Mouse (Mus musculus): Measurements from ENCODE around the gene Dnase1l2. TPM values are rescaled to one million over a fixed set of nuclear protein-coding genes. Genes with fewer than 3 reads are reported as not detected.

The Dnase1l2 gene
- polyA plus RNA-seq (2014; fragmentation: Illumina TruSeq; extraction: RNeasy Lipid Tissue Mini Kit (QIAGEN cat#74804); ENCODE audit: low read depth, low replicate concordance), result 0.57 TPM

GRCm38 (mm10) chr17:24442632-24443155, at the start of gene Dnase1l2:
TSS of gene Dnase1l2 (minus strand) at chr17:24443105.

GRCm38 (mm10) chr17:24488186-24488661, 45.3 kb upstream of the Dnase1l2 start, which contains the start of gene Caskin1:
TSS of gene Caskin1 (plus strand) at chr17:24488601.

DNA sequence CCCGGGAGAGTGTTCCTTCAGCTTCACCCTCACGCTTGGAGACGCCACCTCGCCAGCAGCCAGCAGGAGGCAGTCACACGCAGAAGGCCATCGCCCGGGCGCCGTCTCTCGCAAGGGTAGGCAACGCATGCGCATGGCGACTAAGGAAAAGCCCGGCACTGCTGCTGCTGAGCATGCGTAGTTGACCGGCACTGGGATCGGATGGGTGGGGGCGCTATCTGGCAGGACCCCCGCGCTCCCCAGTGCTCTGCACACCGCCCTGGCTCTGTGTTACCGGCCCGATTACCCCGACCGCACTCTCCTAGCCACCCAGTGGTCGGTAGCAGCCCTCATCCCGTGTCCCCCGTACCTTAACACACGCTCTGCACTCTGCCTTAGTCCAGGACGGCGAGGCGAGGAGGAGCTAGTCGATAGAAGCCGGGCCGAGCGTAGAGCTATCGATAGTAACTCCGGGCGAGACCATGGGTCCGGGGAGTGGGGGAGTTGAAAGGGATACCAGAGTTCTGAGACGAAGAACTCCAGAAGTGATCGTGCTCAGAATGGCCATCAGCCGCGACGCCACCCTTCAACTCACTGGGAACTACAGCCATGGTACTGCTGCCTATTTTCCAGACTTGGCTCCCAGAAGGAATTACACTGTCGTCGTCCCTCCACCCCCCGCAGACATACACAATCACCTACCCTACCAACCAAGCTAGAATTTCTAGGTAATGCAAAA, 35.9 kb upstream of the Dnase1l2 start, which contains the start of gene Mlst8:
Gene Mlst8 (minus strand): TSS at position 416 of the 718 bp plus-strand sequence.

DNA sequence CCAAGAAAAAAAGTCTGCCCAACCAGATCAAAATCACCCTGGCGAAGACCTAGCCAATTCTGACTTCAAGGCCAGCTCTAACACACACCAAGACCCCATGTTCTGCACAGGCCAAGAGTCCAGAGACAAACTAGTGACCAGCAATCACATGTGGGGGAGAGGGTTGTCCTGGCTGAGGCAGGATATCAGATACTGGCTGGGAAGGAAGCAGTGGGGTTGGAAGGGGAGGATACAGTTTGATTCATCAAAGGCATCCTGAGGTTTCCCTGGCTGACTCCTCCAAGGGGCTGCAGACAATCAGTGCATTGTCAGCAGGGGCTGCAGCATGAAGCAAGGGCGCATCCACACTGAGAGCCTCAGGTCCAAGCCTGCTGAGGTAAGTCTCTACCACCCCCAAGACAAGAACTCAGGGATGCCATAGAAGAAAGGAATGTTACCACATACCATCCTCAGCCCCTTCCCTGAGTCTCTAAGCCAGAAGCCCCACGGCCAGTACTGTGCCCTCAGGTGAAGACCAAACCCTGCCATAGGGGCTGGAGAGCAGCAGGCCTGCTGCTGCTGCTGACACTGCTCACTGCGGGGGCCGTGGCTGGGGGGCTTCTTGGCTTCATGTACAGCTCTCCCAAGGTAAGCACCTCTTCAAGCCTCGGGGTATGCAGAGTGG, 30.8 kb upstream of the Dnase1l2 start, which contains the start of gene Bricd5:
Gene Bricd5 (plus strand): TSS at position 273 of the 664 bp plus-strand sequence.

DNA sequence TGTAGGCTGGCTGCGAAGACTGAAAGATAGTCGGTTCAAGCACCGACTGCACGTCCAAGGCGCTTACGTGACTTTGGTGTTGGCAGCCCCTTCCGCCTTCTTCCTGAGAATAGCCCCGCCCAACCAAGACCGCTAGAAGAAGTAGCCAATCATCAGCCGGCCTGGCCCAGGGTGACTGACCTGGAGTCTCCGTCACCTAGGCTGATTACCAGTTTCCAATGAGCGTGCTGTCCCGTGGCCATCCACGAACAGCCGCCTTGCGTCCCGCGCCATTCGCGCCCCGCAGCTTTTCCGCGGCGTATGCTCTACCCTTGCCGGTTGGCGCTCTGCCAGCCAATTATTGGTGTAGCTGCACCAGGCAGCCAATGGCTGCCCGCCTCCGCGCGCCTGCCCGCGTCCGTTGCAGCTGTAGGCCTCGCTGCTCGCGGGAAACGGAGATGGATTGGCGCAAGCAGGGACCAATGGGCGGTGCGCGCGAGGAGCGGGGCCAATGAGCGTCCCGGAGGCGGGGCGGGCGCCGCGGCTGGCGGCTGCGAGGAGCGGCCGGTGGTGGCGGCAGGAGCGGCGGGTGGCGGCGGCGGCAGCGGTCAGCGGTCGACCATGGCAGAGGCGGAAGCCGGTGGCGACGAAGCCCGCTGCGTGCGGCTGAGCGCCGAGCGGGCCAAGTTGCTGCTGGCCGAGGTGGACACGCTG, 27.2 kb upstream of the Dnase1l2 start, which contains the start of the genes E4f1 and Pgp:
Gene E4f1 (minus strand): TSS at position 404 of the 693 bp plus-strand sequence.
Gene Pgp (plus strand): TSS at position 483 of the 693 bp plus-strand sequence.

DNA sequence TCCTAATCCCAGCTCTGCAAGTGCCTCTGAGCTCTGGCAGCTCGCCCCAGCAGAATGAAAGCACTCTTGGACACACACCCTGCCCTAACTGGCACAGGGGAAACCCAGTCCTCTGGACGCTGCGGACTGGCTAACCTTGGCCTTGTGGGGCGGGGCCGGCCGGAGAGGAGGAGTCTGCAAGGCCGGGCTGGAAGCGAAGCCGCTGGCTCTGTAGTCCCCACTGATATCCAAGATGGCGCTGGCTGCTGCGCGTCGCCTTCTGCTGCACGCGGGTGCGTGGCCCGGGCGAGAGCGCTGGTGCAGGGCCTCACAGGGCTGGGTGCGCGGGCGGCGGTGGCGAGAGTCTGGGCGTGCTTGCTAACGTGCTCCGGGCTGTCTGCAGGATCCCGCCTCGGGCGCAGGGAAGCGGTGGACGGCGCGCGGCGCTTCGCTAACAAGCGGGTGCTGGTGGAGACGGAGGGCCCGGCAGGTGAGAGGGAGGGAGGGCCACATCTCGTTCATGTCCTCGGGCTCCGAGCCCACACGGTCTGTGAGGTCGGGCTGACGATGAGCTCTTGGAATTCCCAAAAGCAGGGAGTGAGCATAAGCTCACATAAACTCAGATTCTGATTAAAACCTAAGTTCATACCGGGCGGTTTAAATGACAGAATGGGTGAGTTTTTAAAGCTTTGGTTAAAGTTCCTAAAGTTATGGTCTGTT, 16.3 kb downstream of the Dnase1l2 start, which contains the start of gene Eci1:
Gene Eci1 (plus strand): TSS at position 171 of the 699 bp plus-strand sequence.

DNA sequence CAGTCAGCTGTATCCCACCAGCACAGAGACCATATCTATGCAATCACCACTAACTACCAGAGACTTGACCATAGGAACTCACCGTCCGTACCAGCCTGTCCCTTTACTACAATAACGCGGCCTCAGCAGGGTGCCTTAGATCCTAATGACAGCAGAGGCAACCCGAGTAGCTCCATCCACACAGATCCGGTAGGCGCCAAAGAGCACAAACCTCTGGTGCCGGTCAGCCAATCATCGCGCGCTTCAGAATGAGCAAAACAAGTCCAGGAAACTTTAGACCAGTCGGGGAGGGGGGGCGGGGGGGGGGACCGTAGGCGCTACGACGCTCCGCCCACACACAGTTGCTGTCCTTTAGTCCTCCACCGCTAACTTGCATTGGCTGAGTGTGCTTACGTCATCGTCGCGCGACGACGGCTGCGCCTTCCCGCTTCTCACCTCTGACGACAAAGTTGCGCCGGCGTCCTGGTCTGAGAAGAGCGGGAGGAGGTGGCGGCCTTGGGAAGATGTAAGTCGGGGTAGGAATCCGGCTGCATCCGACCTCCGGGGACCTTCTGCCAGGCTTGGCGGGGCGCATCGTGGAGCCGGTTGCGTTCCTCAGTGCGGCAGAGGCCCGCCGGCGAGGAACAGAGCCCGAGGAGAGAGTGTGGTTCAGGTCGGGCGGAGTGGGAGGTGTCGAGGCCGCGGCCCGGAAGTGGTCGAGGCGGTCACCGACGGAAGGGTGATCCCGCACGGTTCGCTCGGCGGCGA, 28.5 kb downstream of the Dnase1l2 start, which contains the start of gene Rnps1:
Gene Rnps1 (plus strand): TSS at position 336 of the 747 bp plus-strand sequence.

Other genes with a start within 250 kb of the Dnase1l2 start
- gene Tbc1d24, start 237.5 kb downstream of the Dnase1l2 start, polyA plus RNA-seq (2014; fragmentation: Illumina TruSeq; extraction: RNeasy Lipid Tissue Mini Kit (QIAGEN cat#74804); ENCODE audit: low read depth, low replicate concordance), result 5.7 TPM
- gene Ntn3, start 233.6 kb downstream of the Dnase1l2 start, polyA plus RNA-seq (2014; fragmentation: Illumina TruSeq; extraction: RNeasy Lipid Tissue Mini Kit (QIAGEN cat#74804); ENCODE audit: low read depth, low replicate concordance), result not detected
- gene Tedc2, start 222.3 kb downstream of the Dnase1l2 start, polyA plus RNA-seq (2014; fragmentation: Illumina TruSeq; extraction: RNeasy Lipid Tissue Mini Kit (QIAGEN cat#74804); ENCODE audit: low read depth, low replicate concordance), result 1.6 TPM
- gene Ccnf, start 191.6 kb downstream of the Dnase1l2 start, polyA plus RNA-seq (2014; fragmentation: Illumina TruSeq; extraction: RNeasy Lipid Tissue Mini Kit (QIAGEN cat#74804); ENCODE audit: low read depth, low replicate concordance), result not detected
- gene Abca17, start 92.0 kb downstream of the Dnase1l2 start, polyA plus RNA-seq (2014; fragmentation: Illumina TruSeq; extraction: RNeasy Lipid Tissue Mini Kit (QIAGEN cat#74804); ENCODE audit: low read depth, low replicate concordance), result 0.53 TPM
- gene Abca3, start 91.2 kb downstream of the Dnase1l2 start, polyA plus RNA-seq (2014; fragmentation: Illumina TruSeq; extraction: RNeasy Lipid Tissue Mini Kit (QIAGEN cat#74804); ENCODE audit: low read depth, low replicate concordance), result 18.1 TPM
- gene Rnps1, start 28.5 kb downstream of the Dnase1l2 start, polyA plus RNA-seq (2014; fragmentation: Illumina TruSeq; extraction: RNeasy Lipid Tissue Mini Kit (QIAGEN cat#74804); ENCODE audit: low read depth, low replicate concordance), result 33.1 TPM
- 43.3 TPM for gene Eci1, start 16.5 kb downstream of the Dnase1l2 start, polyA plus RNA-seq (2014; fragmentation: Illumina TruSeq; extraction: RNeasy Lipid Tissue Mini Kit (QIAGEN cat#74804); ENCODE audit: low read depth, low replicate concordance)
- 0.40 TPM for gene E4f1, start 27.2 kb upstream of the Dnase1l2 start, polyA plus RNA-seq (2014; fragmentation: Illumina TruSeq; extraction: RNeasy Lipid Tissue Mini Kit (QIAGEN cat#74804); ENCODE audit: low read depth, low replicate concordance)
- 14.7 TPM for gene Pgp, start 27.3 kb upstream of the Dnase1l2 start, polyA plus RNA-seq (2014; fragmentation: Illumina TruSeq; extraction: RNeasy Lipid Tissue Mini Kit (QIAGEN cat#74804); ENCODE audit: low read depth, low replicate concordance)
- not detected for gene Bricd5, start 30.8 kb upstream of the Dnase1l2 start, polyA plus RNA-seq (2014; fragmentation: Illumina TruSeq; extraction: RNeasy Lipid Tissue Mini Kit (QIAGEN cat#74804); ENCODE audit: low read depth, low replicate concordance)
- gene Mlst8, start 36.0 kb upstream of the Dnase1l2 start, polyA plus RNA-seq (2014; fragmentation: Illumina TruSeq; extraction: RNeasy Lipid Tissue Mini Kit (QIAGEN cat#74804); ENCODE audit: low read depth, low replicate concordance), result 2.4 TPM
- gene Caskin1, start 45.5 kb upstream of the Dnase1l2 start, polyA plus RNA-seq (2014; fragmentation: Illumina TruSeq; extraction: RNeasy Lipid Tissue Mini Kit (QIAGEN cat#74804); ENCODE audit: low read depth, low replicate concordance), result not detected
- 1.9 TPM for gene Traf7, start 84.8 kb upstream of the Dnase1l2 start, polyA plus RNA-seq (2014; fragmentation: Illumina TruSeq; extraction: RNeasy Lipid Tissue Mini Kit (QIAGEN cat#74804); ENCODE audit: low read depth, low replicate concordance)
- gene Rab26, start 91.1 kb upstream of the Dnase1l2 start, polyA plus RNA-seq (2014; fragmentation: Illumina TruSeq; extraction: RNeasy Lipid Tissue Mini Kit (QIAGEN cat#74804); ENCODE audit: low read depth, low replicate concordance), result not detected
- gene Pkd1, start 106.7 kb upstream of the Dnase1l2 start, polyA plus RNA-seq (2014; fragmentation: Illumina TruSeq; extraction: RNeasy Lipid Tissue Mini Kit (QIAGEN cat#74804); ENCODE audit: low read depth, low replicate concordance), result 4.7 TPM
- 11.8 TPM for gene Tsc2, start 189.5 kb upstream of the Dnase1l2 start, polyA plus RNA-seq (2014; fragmentation: Illumina TruSeq; extraction: RNeasy Lipid Tissue Mini Kit (QIAGEN cat#74804); ENCODE audit: low read depth, low replicate concordance)
- 0.28 TPM for gene Nthl1, start 189.6 kb upstream of the Dnase1l2 start, polyA plus RNA-seq (2014; fragmentation: Illumina TruSeq; extraction: RNeasy Lipid Tissue Mini Kit (QIAGEN cat#74804); ENCODE audit: low read depth, low replicate concordance)
- 11.1 TPM for gene Slc9a3r2, start 207.2 kb upstream of the Dnase1l2 start, polyA plus RNA-seq (2014; fragmentation: Illumina TruSeq; extraction: RNeasy Lipid Tissue Mini Kit (QIAGEN cat#74804); ENCODE audit: low read depth, low replicate concordance)
- not detected for gene Npw, start 215.4 kb upstream of the Dnase1l2 start, polyA plus RNA-seq (2014; fragmentation: Illumina TruSeq; extraction: RNeasy Lipid Tissue Mini Kit (QIAGEN cat#74804); ENCODE audit: low read depth, low replicate concordance)
- gene Zfp598, start 226.6 kb upstream of the Dnase1l2 start, polyA plus RNA-seq (2014; fragmentation: Illumina TruSeq; extraction: RNeasy Lipid Tissue Mini Kit (QIAGEN cat#74804); ENCODE audit: low read depth, low replicate concordance), result 1.0 TPM
- 0.32 TPM for gene Syngr3, start 246.8 kb upstream of the Dnase1l2 start, polyA plus RNA-seq (2014; fragmentation: Illumina TruSeq; extraction: RNeasy Lipid Tissue Mini Kit (QIAGEN cat#74804); ENCODE audit: low read depth, low replicate concordance)